Comparison of ENCODE assay signal across 8 mouse cellular contexts in genomic region chr9:121286325-121286901, GRCm38 (mm10). TPM values are rescaled to one million over a fixed set of nuclear protein-coding genes. Genes with fewer than 3 reads are reported as not detected.
DNase-seq lines count a peak whose midpoint lies in the region; ATAC-seq lines count a peak whose summit lies in the region.

No protein-coding gene starts in this region.

- no peaks in the 10 kb centered on the region for H3K27me3 ChIP-seq in heart, embryonic 16.5 days (ENCODE audit: control insufficient read depth, insufficient read depth, low read length)
- H3K27me3 ChIP-seq in hindbrain, embryonic 16.5 days (replicated peaks; ENCODE audit: control insufficient read depth, insufficient read depth, low read length), result no peaks in the 10 kb centered on the region
- H3K27me3 ChIP-seq in midbrain, embryonic 12.5 days, result no peaks in the 10 kb centered on the region

- H3K4me2 ChIP-seq in heart, embryonic 16.5 days (ENCODE audit: low read depth, low read length), result peak overlapping the region; percentile 76
- H3K4me2 ChIP-seq in hindbrain, embryonic 16.5 days (ENCODE audit: low read length), result peak overlapping the region; percentile 73
- peak overlapping the region; percentile 60 for H3K4me2 ChIP-seq in midbrain, embryonic 12.5 days (replicated peaks)

- no peak for DNase-seq in heart, postnatal 25 days (ENCODE audit: low spot score)
- DNase-seq in cerebellum, postnatal 25 days, result no peak
- no peak for DNase-seq in adipocyte (ENCODE audit: low spot score)
- DNase-seq in thymus, postnatal 10 days (ENCODE audit: low spot score in 2 of 2), result no peak

- no peak overlapping the region; the same call in 1 of the 2 replicates for H3K27ac ChIP-seq in heart, embryonic 16.5 days (ENCODE audit: low read length)
- H3K27ac ChIP-seq in hindbrain, embryonic 16.5 days (ENCODE audit: low read depth, low read length), result 0 out of 2 replicates have a peak overlapping the region, but pooled peaks have one; percentile 12
- H3K27ac ChIP-seq in midbrain, embryonic 12.5 days (replicated peaks), result peak overlapping the region; percentile 36; the same call in 1 of the 2 replicates

- intact Hi-C loops in heart, postnatal 25 days (cut with DNase I), result no loop called here

- peaks cover 9% of the 10 kb centered on the region for H3K4me1 ChIP-seq in heart, embryonic 16.5 days (ENCODE audit: control insufficient read depth, insufficient read depth, low read length)
- peaks cover 3% of the 10 kb centered on the region for H3K4me1 ChIP-seq in hindbrain, embryonic 16.5 days (ENCODE audit: control insufficient read depth, insufficient read depth, low read depth, low read length)
- peaks cover 7% of the 10 kb centered on the region; the same call in 1 of the 2 replicates for H3K4me1 ChIP-seq in midbrain, embryonic 12.5 days

- H3K9ac ChIP-seq in heart, embryonic 16.5 days (ENCODE audit: low read length), result peak overlapping the region; percentile 70
- peak overlapping the region; percentile 58 for H3K9ac ChIP-seq in hindbrain, embryonic 16.5 days (ENCODE audit: low read depth, low read length)
- peak overlapping the region; percentile 43; the same call in 1 of the 2 replicates for H3K9ac ChIP-seq in midbrain, embryonic 12.5 days (replicated peaks)

- H3K4me3 ChIP-seq in heart, embryonic 16.5 days (ENCODE audit: low read length), result peak overlapping the region; percentile 51
- peak overlapping the region; percentile 49 for H3K4me3 ChIP-seq in hindbrain, embryonic 16.5 days (ENCODE audit: low read length)
- peak overlapping the region; percentile 50 for H3K4me3 ChIP-seq in midbrain, embryonic 12.5 days

- ATAC-seq in heart, embryonic 16.5 days (replicated peaks; ENCODE audit: extremely low read depth, insufficient read depth, low FRiP score), result no peak
- peak; percentile 16; the same call in 1 of the 2 replicates for ATAC-seq in common myeloid progenitor, adult 5-6 weeks (replicated peaks; ENCODE audit: low read depth, poor library complexity, severe bottlenecking)
- no peak for ATAC-seq in hindbrain, embryonic 16.5 days
- no peak for ATAC-seq in midbrain, embryonic 12.5 days (ENCODE audit: low FRiP score, low read depth)

- 76% methylated on average over 3 of the region's 3 CpGs for WGBS in heart, embryonic 16.5 days
- WGBS in hindbrain, embryonic 16.5 days, result 74% methylated on average over 3 of the region's 3 CpGs
- whole genome bisulfite sequencing in midbrain, embryonic 12.5 days, result 81% methylated on average over 3 of the region's 3 CpGs

- peaks cover 16% of the 10 kb centered on the region for H3K9me3 ChIP-seq in heart, embryonic 16.5 days (replicated peaks; ENCODE audit: control insufficient read depth, low read length)
- H3K9me3 ChIP-seq in hindbrain, embryonic 16.5 days (ENCODE audit: control insufficient read depth, low read length), result no peaks in the 10 kb centered on the region
- H3K9me3 ChIP-seq in midbrain, embryonic 12.5 days, result peaks cover 18% of the 10 kb centered on the region; the same call in 1 of the 2 replicates

- no peaks in the 10 kb centered on the region for H3K36me3 ChIP-seq in heart, embryonic 16.5 days (ENCODE audit: control insufficient read depth, insufficient read depth)
- no peaks in the 10 kb centered on the region for H3K36me3 ChIP-seq in hindbrain, embryonic 16.5 days (ENCODE audit: control insufficient read depth, insufficient read depth, low read length)
- H3K36me3 ChIP-seq in midbrain, embryonic 12.5 days, result peaks cover 9% of the 10 kb centered on the region; the same call in 1 of the 2 replicates

RNA-seq across cellular contexts. Expression of gene Ulk4, which starts 9.4 kb away (rescaled TPM):
- 86.4 and 105 TPM in 2 replicates for polyA plus RNA-seq in heart, embryonic 16.5 days (2015; fragmentation: Nextera tagmentation; extraction: Ambion mirVana)
- total RNA-seq in heart, postnatal 25 days (2021), result under 1 TPM; 0.21 to 0.48 TPM
- total RNA-seq in common myeloid progenitor, adult 5-6 weeks (2017), result 4.0 and 6.4 TPM in 2 replicates
- 75.8 and 79.9 TPM in 2 replicates for polyA plus RNA-seq in hindbrain, embryonic 16.5 days (2015; fragmentation: Nextera tagmentation; extraction: Ambion mirVana)
- 193 and 218 TPM in 2 replicates for polyA plus RNA-seq in midbrain, embryonic 12.5 days (2016; fragmentation: Nextera tagmentation; extraction: Ambion mirVana)

RNA-seq across cellular contexts. Expression of gene Trak1, which starts 10.9 kb away (rescaled TPM):
- polyA plus RNA-seq in heart, embryonic 16.5 days (2015; fragmentation: Nextera tagmentation; extraction: Ambion mirVana), result 42.4 and 48.9 TPM in 2 replicates
- 100 to 1,000 TPM; 309 to 322 TPM for total RNA-seq in heart, postnatal 25 days (2021)
- 25.4 and 32.3 TPM in 2 replicates for total RNA-seq in common myeloid progenitor, adult 5-6 weeks (2017)
- polyA plus RNA-seq in hindbrain, embryonic 16.5 days (2015; fragmentation: Nextera tagmentation; extraction: Ambion mirVana), result 57.8 and 59.3 TPM in 2 replicates
- 38.0 and 42.2 TPM in 2 replicates for polyA plus RNA-seq in midbrain, embryonic 12.5 days (2016; fragmentation: Nextera tagmentation; extraction: Ambion mirVana)
